Mouse (Mus musculus): ENCODE measurements at regions not wholly inside any gene's neighbourhood (a gene's known extent, or its start where the extent isn't known, plus 50 kb on each side); places are given as distances from the start of the nearest gene placed in this dataset.

GRCm38 (mm10) chr1:169138404-169139183 is 392.7 kb downstream of the Nuf2 start:
- Histone ChIP-seq H3K36me3 (no peaks in the 10 kb centered on the region), H3K27me3 (replicated peaks) (no peaks in the 10 kb centered on the region), H3K9me3 (no peaks in the 10 kb centered on the region), H3K4me3 (replicated peaks) (no peak overlapping the region), H3K4me1 (replicated peaks) (no peaks in the 10 kb centered on the region), H3K4me2 (replicated peaks) (no peak overlapping the region), H3K27ac (no peak overlapping the region), H3K9ac (no peak overlapping the region)
- ATAC-seq = no peak
- 70% methylated on average over 6 of the region's 6 CpGs for WGBS

- Histone ChIP-seq H3K4me1 (replicated peaks) (no peaks in the 10 kb centered on the region), H3K4me3 (replicated peaks) (no peak overlapping the region), H3K27ac (no peak overlapping the region), H3K9ac (no peak overlapping the region), H3K4me2 (replicated peaks) (no peak overlapping the region), H3K9me3 (no peaks in the 10 kb centered on the region), H3K27me3 (replicated peaks) (no peaks in the 10 kb centered on the region), H3K36me3 (no peaks in the 10 kb centered on the region)
- no peak for ATAC-seq
Measured at GRCm38 (mm10) chr1:169135542-169135941, 395.7 kb downstream of the Nuf2 start.

GRCm38 (mm10) chr1:169103669-169104068 is 427.6 kb downstream of the Nuf2 start:
- Histone ChIP-seq H3K4me3 (replicated peaks) (no peak overlapping the region), H3K9ac (no peak overlapping the region), H3K4me2 (replicated peaks) (no peak overlapping the region), H3K9me3 (no peaks in the 10 kb centered on the region), H3K27ac (no peak overlapping the region), H3K36me3 (no peaks in the 10 kb centered on the region), H3K27me3 (replicated peaks) (no peaks in the 10 kb centered on the region), H3K4me1 (replicated peaks) (no peaks in the 10 kb centered on the region)
- 65% methylated on average over 4 of the region's 4 CpGs for WGBS
- no peak for ATAC-seq

- Histone ChIP-seq H3K36me3 (no peaks in the 10 kb centered on the region), H3K4me2 (replicated peaks) (no peak overlapping the region), H3K27me3 (replicated peaks) (no peaks in the 10 kb centered on the region), H3K9me3 (no peaks in the 10 kb centered on the region), H3K27ac (no peak overlapping the region), H3K9ac (no peak overlapping the region), H3K4me3 (replicated peaks) (no peak overlapping the region), H3K4me1 (replicated peaks) (no peaks in the 10 kb centered on the region)
- 66% methylated on average over 2 of the region's 2 CpGs for WGBS
- no peak for ATAC-seq
Measured at GRCm38 (mm10) chr1:169103113-169103512, 428.2 kb downstream of the Nuf2 start.

- H3K27ac ChIP-seq = no peak overlapping the region
- ATAC-seq = no peak
- 58% methylated on average over 5 of the region's 5 CpGs for WGBS
Measured at GRCm38 (mm10) chr1:169099221-169099620, 432.0 kb downstream of the Nuf2 start.

GRCm38 (mm10) chr1:169096737-169097136 is 434.5 kb downstream of the Nuf2 start:
- H3K4me1 ChIP-seq (replicated peaks) = no peaks in the 10 kb centered on the region
- no peak for ATAC-seq
- no peak overlapping the region for H3K4me2 ChIP-seq (replicated peaks)
- 40% methylated on average over 5 of the region's 5 CpGs for WGBS
- no peaks in the 10 kb centered on the region for H3K9me3 ChIP-seq
- H3K36me3 ChIP-seq = no peaks in the 10 kb centered on the region
- H3K27ac ChIP-seq = no peak overlapping the region
- no peak overlapping the region for H3K4me3 ChIP-seq (replicated peaks)
- H3K9ac ChIP-seq = no peak overlapping the region
- no peaks in the 10 kb centered on the region for H3K27me3 ChIP-seq (replicated peaks)

More at GRCm38 (mm10) chr1:169099221-169099620, 432.0 kb downstream of the Nuf2 start:
- H3K4me1 ChIP-seq (replicated peaks) = no peaks in the 10 kb centered on the region
- H3K4me3 ChIP-seq (replicated peaks) = no peak overlapping the region
- H3K9me3 ChIP-seq = no peaks in the 10 kb centered on the region
- no peaks in the 10 kb centered on the region for H3K27me3 ChIP-seq (replicated peaks)
- no peak overlapping the region for H3K4me2 ChIP-seq (replicated peaks)
- H3K9ac ChIP-seq = no peak overlapping the region
- H3K36me3 ChIP-seq = no peaks in the 10 kb centered on the region

- H3K9ac ChIP-seq = no peak overlapping the region
- no peak overlapping the region for H3K4me3 ChIP-seq (replicated peaks)
- H3K4me2 ChIP-seq (replicated peaks) = no peak overlapping the region
- H3K27ac ChIP-seq = no peak overlapping the region
- H3K36me3 ChIP-seq = no peaks in the 10 kb centered on the region
- ATAC-seq = no peak
- no peaks in the 10 kb centered on the region for H3K9me3 ChIP-seq
- H3K4me1 ChIP-seq (replicated peaks) = no peaks in the 10 kb centered on the region
- 57% methylated on average over 3 of the region's 3 CpGs for WGBS
- no peaks in the 10 kb centered on the region for H3K27me3 ChIP-seq (replicated peaks)
Measured at GRCm38 (mm10) chr1:169093602-169094354, 437.5 kb downstream of the Nuf2 start.

GRCm38 (mm10) chr1:169086032-169086431 is 445.2 kb downstream of the Nuf2 start:
- Histone ChIP-seq H3K9me3 (no peaks in the 10 kb centered on the region), H3K27me3 (replicated peaks) (no peaks in the 10 kb centered on the region), H3K4me2 (replicated peaks) (no peak overlapping the region), H3K36me3 (no peaks in the 10 kb centered on the region), H3K9ac (no peak overlapping the region), H3K4me3 (replicated peaks) (no peak overlapping the region), H3K4me1 (replicated peaks) (no peaks in the 10 kb centered on the region), H3K27ac (no peak overlapping the region)
- 69% methylated on average over 3 of the region's 3 CpGs for WGBS
- ATAC-seq = no peak

- Histone ChIP-seq H3K27me3 (replicated peaks) (no peaks in the 10 kb centered on the region), H3K27ac (no peak overlapping the region), H3K9me3 (no peaks in the 10 kb centered on the region), H3K9ac (no peak overlapping the region), H3K4me3 (replicated peaks) (no peak overlapping the region), H3K4me1 (replicated peaks) (no peaks in the 10 kb centered on the region), H3K36me3 (no peaks in the 10 kb centered on the region), H3K4me2 (replicated peaks) (no peak overlapping the region)
- no peak for ATAC-seq
- WGBS = 86% methylated on average over 1 of the region's 1 CpGs
Measured at GRCm38 (mm10) chr1:169080686-169081085, 450.6 kb downstream of the Nuf2 start.

- no peak overlapping the region for H3K27ac ChIP-seq
- H3K9me3 ChIP-seq = no peaks in the 10 kb centered on the region
- 95% methylated on average over 5 of the region's 5 CpGs for WGBS
- H3K4me1 ChIP-seq (replicated peaks) = no peaks in the 10 kb centered on the region
- H3K9ac ChIP-seq = no peak overlapping the region
- no peak for ATAC-seq
- no peak overlapping the region for H3K4me3 ChIP-seq (replicated peaks)
- H3K27me3 ChIP-seq (replicated peaks) = no peaks in the 10 kb centered on the region
- H3K4me2 ChIP-seq (replicated peaks) = no peak overlapping the region
- H3K36me3 ChIP-seq = no peaks in the 10 kb centered on the region
Measured at GRCm38 (mm10) chr1:169077228-169077627, 454.0 kb downstream of the Nuf2 start.

- Histone ChIP-seq H3K4me2 (replicated peaks) (0 out of 2 replicates have a peak overlapping the region, but pooled peaks have one; percentile 9), H3K9ac (no peak overlapping the region), H3K4me3 (replicated peaks) (no peak overlapping the region), H3K9me3 (no peaks in the 10 kb centered on the region), H3K4me1 (replicated peaks) (no peaks in the 10 kb centered on the region), H3K27me3 (replicated peaks) (no peaks in the 10 kb centered on the region), H3K27ac (no peak overlapping the region), H3K36me3 (no peaks in the 10 kb centered on the region)
- no peak for ATAC-seq
- WGBS = 36% methylated on average over 7 of the region's 7 CpGs
Measured at GRCm38 (mm10) chr1:169076006-169076405, 455.3 kb downstream of the Nuf2 start.

GRCm38 (mm10) chr1:169071366-169071765 is 459.9 kb downstream of the Nuf2 start:
- Histone ChIP-seq H3K4me1 (replicated peaks) (no peaks in the 10 kb centered on the region), H3K4me2 (replicated peaks) (no peak overlapping the region), H3K9me3 (no peaks in the 10 kb centered on the region), H3K4me3 (replicated peaks) (no peak overlapping the region), H3K36me3 (no peaks in the 10 kb centered on the region), H3K9ac (no peak overlapping the region), H3K27ac (no peak overlapping the region), H3K27me3 (replicated peaks) (no peaks in the 10 kb centered on the region)
- no peak for ATAC-seq
- 88% methylated on average over 4 of the region's 4 CpGs for WGBS

- Histone ChIP-seq H3K4me1 (replicated peaks) (no peaks in the 10 kb centered on the region), H3K4me2 (replicated peaks) (no peak overlapping the region), H3K27me3 (replicated peaks) (no peaks in the 10 kb centered on the region), H3K4me3 (replicated peaks) (no peak overlapping the region), H3K9ac (no peak overlapping the region), H3K27ac (no peak overlapping the region), H3K9me3 (no peaks in the 10 kb centered on the region), H3K36me3 (no peaks in the 10 kb centered on the region)
- no peak for ATAC-seq
- WGBS = 82% methylated on average over 3 of the region's 3 CpGs
Measured at GRCm38 (mm10) chr1:169069647-169070046, 461.6 kb downstream of the Nuf2 start.

All from intestine, embryonic 15.5 days (tissue).